Mouse (Mus musculus) ES-Bruce4 (cell line): Measurements from ENCODE around the gene Fgfr1op.
"Not testable (repeated sequence)": the region's sequence is repeated elsewhere in the genome, so short reads cannot be mapped to it uniquely, and the experiment has no call there.

Experiments
- CTCF ChIP-seq: IDR thresholded peaks from one replicate; pipeline ENCODE4 v1.8.1; 2011; ENCODE audit warnings: low read depth, low read length
- EP300 ChIP-seq: IDR thresholded peaks from 2 replicates; pipeline ENCODE4 v1.6.1; 2011; ENCODE audit warnings: low read depth, low read length; ENCODE audit not compliant: insufficient read depth
- POLR2A ChIP-seq: IDR thresholded peaks from one replicate; pipeline ENCODE4 v1.8.1; 2011; ENCODE audit warnings: low read length; ENCODE audit not compliant: insufficient read depth

GRCm38 (mm10) chr17:8165977-8166376, 676 bp downstream of the Fgfr1op start:
- TF ChIP-seq CTCF, POLR2A, EP300: not testable (repeated sequence)
